Mouse (Mus musculus): ENCODE results near the gene Anapc16.
A peak's percentile ranks its signal among the peaks of the same experiment; 100 is the strongest.

Gene Anapc16

GRCm38 (mm10) chr10:59972999-59973398 lies 29.9 kb downstream of the Anapc16 start:
- DNase-seq (ENCODE audit: extremely low read depth, insufficient read length, low spot score) = no peak

GRCm38 (mm10) chr10:59972534-59972933 lies 30.4 kb downstream of the Anapc16 start:
- DNase-seq (ENCODE audit: extremely low read depth, insufficient read length, low spot score) = no peak

GRCm38 (mm10) chr10:59971813-59972212 lies 31.1 kb downstream of the Anapc16 start:
- DNase-seq (ENCODE audit: extremely low read depth, insufficient read length, low spot score) = no peak

- DNase-seq (ENCODE audit: extremely low read depth, insufficient read length, low spot score) = no peak
These were observed 32.4 kb downstream of the Anapc16 start for GRCm38 (mm10) chr10:59970450-59971062.

GRCm38 (mm10) chr10:59969821-59970449 lies 33.0 kb downstream of the Anapc16 start:
- DNase-seq (ENCODE audit: extremely low read depth, insufficient read length, low spot score) = peak; percentile 35

- DNase-seq (ENCODE audit: extremely low read depth, insufficient read length, low spot score) = no peak
These were observed 35.5 kb downstream of the Anapc16 start for GRCm38 (mm10) chr10:59967309-59967942.

- DNase-seq (ENCODE audit: extremely low read depth, insufficient read length, low spot score) = no peak
These were observed 36.2 kb downstream of the Anapc16 start for GRCm38 (mm10) chr10:59966743-59967142.

- DNase-seq (ENCODE audit: extremely low read depth, insufficient read length, low spot score) = no peak
These were observed 37.1 kb downstream of the Anapc16 start for GRCm38 (mm10) chr10:59965788-59966187.

- DNase-seq (ENCODE audit: extremely low read depth, insufficient read length, low spot score) = no peak
These were observed 37.6 kb downstream of the Anapc16 start for GRCm38 (mm10) chr10:59965362-59965695.

- DNase-seq (ENCODE audit: extremely low read depth, insufficient read length, low spot score) = no peak
These were observed 38.2 kb downstream of the Anapc16 start for GRCm38 (mm10) chr10:59964504-59965361.

GRCm38 (mm10) chr10:59963609-59964008 lies 39.3 kb downstream of the Anapc16 start:
- no peak for DNase-seq (ENCODE audit: extremely low read depth, insufficient read length, low spot score)

GRCm38 (mm10) chr10:59959517-59959916 lies 43.4 kb downstream of the Anapc16 start:
- no peak for DNase-seq (ENCODE audit: extremely low read depth, insufficient read length, low spot score)

GRCm38 (mm10) chr10:59958458-59958857 lies 44.5 kb downstream of the Anapc16 start:
- no peak for DNase-seq (ENCODE audit: extremely low read depth, insufficient read length, low spot score)

- DNase-seq (ENCODE audit: extremely low read depth, insufficient read length, low spot score) = no peak
These were observed 45.5 kb downstream of the Anapc16 start for GRCm38 (mm10) chr10:59957171-59958149.

GRCm38 (mm10) chr10:59956681-59957080 lies 46.3 kb downstream of the Anapc16 start:
- no peak for DNase-seq (ENCODE audit: extremely low read depth, insufficient read length, low spot score)

- DNase-seq (ENCODE audit: extremely low read depth, insufficient read length, low spot score) = peak; percentile 32
These were observed 49.3 kb downstream of the Anapc16 start for GRCm38 (mm10) chr10:59953564-59954039.

- peak; percentile 69 for DNase-seq (ENCODE audit: extremely low read depth, insufficient read length, low spot score)
These were observed 50.0 kb downstream of the Anapc16 start for GRCm38 (mm10) chr10:59952781-59953563.

- DNase-seq (ENCODE audit: extremely low read depth, insufficient read length, low spot score) = no peak
These were observed 50.7 kb downstream of the Anapc16 start for GRCm38 (mm10) chr10:59952152-59952780.
